Mouse (Mus musculus): ENCODE results near the gene Pik3c2b.

Pik3c2b gene

GRCm38 (mm10) chr1:133100980-133101798 lies 55.7 kb downstream of the Pik3c2b start:
- peak; percentile 87 to 90 for DNase-seq

DNA sequence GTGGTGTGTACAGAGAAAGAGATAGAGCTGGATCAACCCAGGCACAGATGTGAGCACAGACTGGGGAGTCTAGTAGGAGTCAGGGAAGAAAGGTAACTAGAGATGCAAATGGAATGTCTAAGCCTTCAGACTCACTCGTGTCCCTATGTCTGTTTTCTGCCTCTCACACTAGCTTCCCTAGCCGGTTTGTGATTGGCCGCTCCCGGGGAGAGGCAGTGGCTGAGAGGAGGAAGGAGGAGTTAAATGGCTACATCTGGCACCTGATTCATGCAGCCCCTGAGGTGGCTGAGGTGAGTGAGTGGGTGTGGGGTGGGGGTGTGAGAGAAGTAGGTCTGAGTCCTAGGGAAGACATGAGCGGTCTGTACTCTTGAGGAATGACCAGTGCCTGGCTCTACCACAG lies 56.6 kb downstream of the Pik3c2b start:
- no peak for DNase-seq

- DNase-seq, result no peak
Observed at GRCm38 (mm10) chr1:133103315-133103714, 57.8 kb downstream of the Pik3c2b start.

GRCm38 (mm10) chr1:133103871-133104270 lies 58.4 kb downstream of the Pik3c2b start:
- no peak for DNase-seq

GRCm38 (mm10) chr1:133116108-133116507 lies 70.6 kb downstream of the Pik3c2b start:
- no peak for DNase-seq

- DNase-seq, result no peak
Observed at GRCm38 (mm10) chr1:133118127-133118526, 72.7 kb downstream of the Pik3c2b start.

DNA sequence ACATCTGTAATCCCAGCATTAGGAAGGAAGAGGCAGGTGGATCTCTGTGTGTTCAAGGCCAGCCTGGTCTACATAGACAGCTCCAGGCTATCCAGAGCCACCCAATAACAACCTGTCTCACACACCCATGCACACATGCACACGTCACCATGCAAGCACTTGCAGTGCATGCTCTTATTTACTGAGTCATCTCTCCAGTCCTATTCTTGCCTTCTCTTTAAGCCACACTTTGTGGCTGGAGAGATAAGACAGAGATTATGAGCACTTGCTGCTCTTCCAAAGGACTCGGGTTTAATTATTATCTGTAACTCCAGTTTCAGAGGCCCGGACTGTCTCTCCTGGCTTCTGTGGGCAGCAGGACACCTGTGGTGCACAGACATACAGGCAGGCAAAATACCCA lies 73.4 kb downstream of the Pik3c2b start:
- no peak for DNase-seq

DNA sequence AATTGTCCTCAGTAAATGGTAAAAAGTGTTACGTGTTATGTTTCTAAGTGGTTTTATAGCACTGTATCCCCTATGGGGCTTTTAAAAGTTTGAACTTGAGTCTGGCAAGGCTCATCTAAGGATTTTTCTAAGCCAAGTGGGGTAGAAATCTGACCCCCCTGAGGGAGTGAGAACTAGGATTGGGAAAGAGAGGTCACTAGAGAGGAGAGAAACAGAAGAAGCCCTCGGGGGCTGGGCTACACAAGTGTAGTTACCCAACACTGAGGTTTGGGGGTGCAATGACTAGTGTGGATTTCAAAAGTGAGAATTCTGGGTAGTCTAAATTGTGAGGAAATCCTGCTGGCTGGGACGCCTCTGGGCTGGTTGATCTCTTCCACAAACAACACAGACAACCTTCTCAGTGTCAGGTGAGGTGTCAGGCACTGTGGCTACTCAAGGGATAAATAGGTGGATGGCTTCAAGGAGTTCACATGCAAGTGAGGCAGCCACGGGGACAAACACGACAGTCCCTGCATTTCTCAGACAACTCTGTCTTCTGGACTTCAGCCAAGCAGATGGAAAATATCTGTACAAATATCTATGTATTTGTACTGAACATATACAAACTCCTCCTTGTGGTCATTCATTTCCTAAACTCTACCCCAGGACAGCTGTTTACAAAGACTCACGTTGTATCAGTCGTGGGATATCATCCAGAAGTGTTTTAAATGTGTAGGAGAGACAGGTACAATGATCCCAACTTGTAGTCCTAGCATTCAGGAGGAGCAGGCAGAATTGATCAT lies 74.7 kb downstream of the Pik3c2b start:
- no peak for DNase-seq

- DNase-seq, result no peak
Observed at GRCm38 (mm10) chr1:133121246-133121645, 75.8 kb downstream of the Pik3c2b start.

- peak in 1 of 2 experiments; percentile 20 for DNase-seq
Observed at GRCm38 (mm10) chr1:133124137-133124536, 78.7 kb downstream of the Pik3c2b start.

GRCm38 (mm10) chr1:133125640-133126364 lies 80.3 kb downstream of the Pik3c2b start:
- DNase-seq, result peak; percentile 35 to 41

GRCm38 (mm10) chr1:133126365-133126740 lies 80.9 kb downstream of the Pik3c2b start:
- DNase-seq, result no peak

GRCm38 (mm10) chr1:133127328-133127727 lies 81.9 kb downstream of the Pik3c2b start:
- no peak for DNase-seq

GRCm38 (mm10) chr1:133129471-133130221 lies 84.2 kb downstream of the Pik3c2b start:
- DNase-seq, result peak in 1 of 2 experiments; percentile 35

DNA sequence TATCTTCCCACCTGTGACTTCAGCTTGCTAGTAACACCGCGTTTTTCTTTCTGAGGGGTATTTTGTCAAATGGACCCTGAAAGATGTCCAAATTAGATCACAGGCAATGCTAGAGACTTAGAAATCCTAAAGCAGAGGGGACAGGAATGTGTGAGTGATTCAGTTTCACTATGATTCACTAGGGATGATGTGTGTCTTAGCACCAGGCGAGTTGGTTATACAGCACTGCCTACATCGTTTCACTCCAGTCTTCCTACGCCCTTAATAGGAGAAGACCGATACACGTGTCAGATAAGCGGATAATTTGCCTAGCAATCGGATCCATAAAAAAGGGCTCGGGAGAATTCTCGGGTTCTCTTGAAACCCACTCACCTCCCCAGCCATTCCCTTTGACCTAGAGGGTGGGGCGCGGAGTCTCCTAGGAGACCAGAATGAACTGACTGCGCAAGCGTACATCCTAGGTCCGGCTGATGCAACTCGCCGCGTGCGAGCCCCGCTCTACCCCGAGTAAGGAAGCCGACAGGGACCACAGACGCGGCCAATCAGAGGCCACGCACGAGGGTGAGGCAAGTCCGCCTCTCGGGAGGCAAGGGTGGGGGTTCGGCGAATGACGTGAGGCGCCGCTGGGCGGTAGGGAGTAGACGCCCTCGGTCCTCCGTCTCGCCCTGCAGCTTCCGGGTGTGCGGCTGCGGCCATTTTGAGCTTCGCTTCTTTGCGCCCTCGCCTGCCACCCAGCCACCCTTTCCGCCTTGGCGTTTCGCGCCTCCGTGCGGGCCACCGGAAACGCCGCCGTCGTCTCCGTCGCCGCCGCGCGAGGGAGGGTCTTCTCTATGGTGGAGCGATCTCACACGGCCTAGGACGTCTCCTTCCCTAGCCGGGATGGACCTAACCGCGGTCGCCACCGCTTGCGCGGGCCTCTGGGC lies 85.4 kb downstream of the Pik3c2b start, which contains the start of gene Ppp1r15b:
Gene Ppp1r15b, plus strand, starts transcription at position 506 of the 923 bp plus-strand sequence.
- peak; percentile 98 to 99 for DNase-seq

GRCm38 (mm10) chr1:133131561-133131905 lies 86.1 kb downstream of the Pik3c2b start:
- DNase-seq, result no peak

DNA sequence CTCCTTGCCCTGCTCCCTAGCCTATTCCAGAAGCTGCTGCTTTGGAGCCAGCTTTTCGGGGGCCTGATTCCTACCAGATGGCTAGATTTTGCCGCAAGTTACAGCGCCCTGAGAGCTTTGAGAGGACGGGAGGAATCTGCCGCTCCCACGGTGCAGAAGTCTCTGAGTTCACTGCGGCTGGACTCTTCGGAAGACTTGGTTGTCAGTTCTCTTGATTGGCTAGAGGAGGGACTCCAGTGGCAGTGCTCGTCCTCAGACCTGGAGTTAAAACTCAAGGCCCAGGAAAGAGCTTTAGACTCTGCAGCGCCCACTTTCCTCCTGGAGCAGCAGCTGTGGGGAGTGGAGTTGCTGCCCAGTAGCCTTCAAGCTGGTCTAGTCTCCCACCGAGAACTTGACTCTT lies 86.5 kb downstream of the Pik3c2b start:
- no peak for DNase-seq

- DNase-seq, result no peak
Observed at GRCm38 (mm10) chr1:133132388-133133326, 87.2 kb downstream of the Pik3c2b start.

DNA sequence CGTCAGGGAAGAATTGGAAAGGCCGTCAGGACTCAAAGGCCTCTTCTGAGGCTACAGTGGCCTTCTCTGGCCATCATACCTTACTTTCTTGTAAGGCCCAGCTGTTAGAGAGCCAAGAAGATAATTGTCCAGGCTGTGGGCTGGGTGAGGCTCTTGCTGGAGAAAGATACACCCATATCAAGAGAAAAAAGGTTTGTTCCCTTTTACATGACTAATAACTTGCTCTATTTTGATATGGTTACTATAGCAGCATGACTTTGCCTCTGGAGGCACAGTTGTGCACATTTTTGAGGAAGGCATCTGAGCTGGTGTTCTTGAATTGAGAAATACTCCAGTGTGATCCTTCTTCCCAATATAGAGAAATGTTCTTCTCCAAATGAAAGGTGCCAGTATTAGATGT lies 88.0 kb downstream of the Pik3c2b start:
- no peak for DNase-seq

GRCm38 (mm10) chr1:133134071-133134470 lies 88.6 kb downstream of the Pik3c2b start:
- peak in 1 of 2 experiments; percentile 42 for DNase-seq

Data from kidney, postnatal 4 days (tissue).